Mouse (Mus musculus) hindbrain, embryonic 14.5 days (tissue): ENCODE measurements around the gene Uri1. TPM values are rescaled to one million over a fixed set of nuclear protein-coding genes. Genes with fewer than 3 reads are reported as not detected.

Source experiments
- ATAC-seq: fragments of 200-750 bp; cut with Nextera tagmentation; 2 replicates; pipeline ENCODE4 v1.8.0; 2017; ENCODE audit warnings: moderate number of reproducible peaks, mild to moderate bottlenecking, moderate TSS enrichment, moderate library complexity; ENCODE audit not compliant: low FRiP score
- DNase-seq: peaks from one replicate; pipeline ENCODE4 v3.0.0-alpha.2; 2015; ENCODE audit warnings: low spot score
- H3K27ac ChIP-seq: fragments of 300-500 bp; sonication (generic); 2 replicates; pipeline ENCODE4 v1.5.1; 2014; ENCODE audit warnings: mild to moderate bottlenecking, moderate library complexity
- H3K27me3 ChIP-seq: fragments of 300-500 bp; sonication (generic); 2 replicates; pipeline ENCODE4 v1.6.1; 2014; ENCODE audit warnings: mild to moderate bottlenecking, low read length, mixed read lengths; ENCODE audit not compliant: control insufficient read depth, insufficient read depth
- H3K36me3 ChIP-seq: fragments of 300-500 bp; sonication (generic); replicated peaks from 2 replicates; pipeline ENCODE4 v1.6.1; 2014; ENCODE audit not compliant: control insufficient read depth, insufficient read depth
- H3K4me1 ChIP-seq: fragments of 300-500 bp; sonication (generic); replicated peaks from 2 replicates; pipeline ENCODE4 v1.6.1; 2014; ENCODE audit warnings: antibody characterized with exemption, low read length, mixed read lengths; ENCODE audit not compliant: control insufficient read depth, insufficient read depth
- H3K4me2 ChIP-seq: fragments of 300-500 bp; sonication (generic); replicated peaks from 2 replicates; pipeline ENCODE4 v1.6.1; 2014; ENCODE audit warnings: mild to moderate bottlenecking, moderate library complexity
- H3K4me3 ChIP-seq: fragments of 300-500 bp; sonication (generic); replicated peaks from 2 replicates; pipeline ENCODE4 v1.5.1; 2014; ENCODE audit warnings: mild to moderate bottlenecking, low read length
- H3K9ac ChIP-seq: fragments of 300-500 bp; sonication (generic); 2 replicates; pipeline ENCODE4 v1.6.1; 2014
- H3K9me3 ChIP-seq: fragments of 300-500 bp; sonication (generic); 2 replicates; pipeline ENCODE4 v1.6.1; 2016; ENCODE audit warnings: low read length; ENCODE audit not compliant: control insufficient read depth
- WGBS: fragments of 180-500 bp; shearing (Covaris S2); extraction: QIAGEN DNeasy Blood & Tissue Kit; methylation state at CpG from one replicate; pipeline ENCODE4 v1.1.7; 2014; 5-methylcytosine and 5-hydroxymethylcytosine counted together
- polyA plus RNA-seq: library from polyadenylated mRNA; unstranded; fragments of >200 nt; fragmentation: Nextera tagmentation; extraction: Ambion mirVana; gene quantifications from 2 replicates; pipeline ENCODE4 v1.2.1, GENCODE M21; 2014

Gene Uri1
- polyA plus RNA-seq, 1 experiment from 2014 or later = 34.4 TPM

GRCm38 (mm10) chr7:38019369-38019749, 4.0 kb downstream of the Uri1 start:
- WGBS = under 1% methylated on average over 47 of the region's 49 CpGs
- H3K36me3 ChIP-seq = no peaks in the 10 kb centered on the region
- H3K27ac ChIP-seq = peak overlapping the region; percentile 79
- DNase-seq (peak; percentile 91), ATAC-seq (peak; percentile 94)
- peak overlapping the region; percentile 81 for H3K4me3 ChIP-seq
- no peaks in the 10 kb centered on the region for H3K27me3 ChIP-seq
- peak overlapping the region; percentile 71 for H3K9ac ChIP-seq
- peaks cover 7% of the 10 kb centered on the region for H3K4me1 ChIP-seq
- peak overlapping the region; percentile 57 for H3K4me2 ChIP-seq
- no peaks in the 10 kb centered on the region for H3K9me3 ChIP-seq

GRCm38 (mm10) chr7:38018416-38019368, 4.7 kb downstream of the Uri1 start:
- no peaks in the 10 kb centered on the region for H3K27me3 ChIP-seq
- H3K27ac ChIP-seq = peak overlapping the region; percentile 79
- peak overlapping the region; percentile 81 for H3K4me3 ChIP-seq
- ATAC-seq (peak; percentile 74), DNase-seq (peak; percentile 70)
- under 1% methylated on average over 61 of the region's 67 CpGs for WGBS
- H3K36me3 ChIP-seq = no peaks in the 10 kb centered on the region
- no peaks in the 10 kb centered on the region for H3K9me3 ChIP-seq
- H3K4me1 ChIP-seq = peaks cover 7% of the 10 kb centered on the region
- peak overlapping the region; percentile 71 for H3K9ac ChIP-seq
- peak overlapping the region; percentile 57 for H3K4me2 ChIP-seq

DNA sequence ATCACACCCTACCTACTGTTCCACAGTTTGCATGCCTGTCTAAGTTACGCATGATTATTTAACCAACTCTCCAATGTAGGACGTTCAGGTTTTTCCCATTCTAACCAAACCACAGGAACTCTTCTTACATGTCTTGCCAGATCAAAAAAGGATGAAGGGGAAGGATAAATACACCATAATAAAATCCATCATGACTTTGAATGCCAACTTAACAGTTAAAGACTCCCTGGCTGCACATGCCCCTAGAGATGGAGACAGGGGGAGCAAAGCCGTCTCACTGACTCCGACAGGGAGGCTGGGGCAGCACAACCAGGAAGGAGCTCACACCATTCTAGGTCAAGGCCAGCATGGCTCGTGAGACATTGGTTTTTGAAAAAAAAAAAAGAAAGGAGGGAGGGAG, 8.0 kb downstream of the Uri1 start:
- Histone ChIP-seq H3K4me2 (no peak overlapping the region), H3K9me3 (no peaks in the 10 kb centered on the region), H3K4me1 (peaks cover 7% of the 10 kb centered on the region), H3K27me3 (no peaks in the 10 kb centered on the region), H3K4me3 (no peak overlapping the region), H3K27ac (no peak overlapping the region), H3K9ac (no peak overlapping the region), H3K36me3 (no peaks in the 10 kb centered on the region)
- ATAC-seq = no peak
- WGBS = 74% methylated on average over 5 of the region's 5 CpGs
- DNase-seq = no peak

- Histone ChIP-seq H3K4me1 (peaks cover 7% of the 10 kb centered on the region), H3K9ac (no peak overlapping the region), H3K36me3 (no peaks in the 10 kb centered on the region), H3K27me3 (no peaks in the 10 kb centered on the region), H3K9me3 (no peaks in the 10 kb centered on the region), H3K4me2 (no peak overlapping the region), H3K4me3 (no peak overlapping the region), H3K27ac (no peak overlapping the region)
- 81% methylated on average over 3 of the region's 3 CpGs for WGBS
- ATAC-seq (no peak), DNase-seq (no peak)
Observed at GRCm38 (mm10) chr7:38013946-38014345, 9.4 kb downstream of the Uri1 start.

- Histone ChIP-seq H3K4me3 (no peak overlapping the region), H3K36me3 (no peaks in the 10 kb centered on the region), H3K4me1 (peaks cover 3% of the 10 kb centered on the region), H3K9ac (no peak overlapping the region), H3K27ac (no peak overlapping the region), H3K9me3 (no peaks in the 10 kb centered on the region), H3K4me2 (no peak overlapping the region), H3K27me3 (no peaks in the 10 kb centered on the region)
- ATAC-seq = no peak
- no peak for DNase-seq
- 98% methylated on average over 4 of the region's 4 CpGs for WGBS
Observed at GRCm38 (mm10) chr7:38012811-38013210, 10.5 kb downstream of the Uri1 start.

GRCm38 (mm10) chr7:38008359-38008758, 15.0 kb downstream of the Uri1 start:
- 74% methylated on average over 6 of the region's 6 CpGs for WGBS
- Histone ChIP-seq H3K4me2 (no peak overlapping the region), H3K9me3 (no peaks in the 10 kb centered on the region), H3K4me3 (no peak overlapping the region), H3K27me3 (no peaks in the 10 kb centered on the region), H3K4me1 (no peaks in the 10 kb centered on the region), H3K36me3 (no peaks in the 10 kb centered on the region), H3K27ac (no peak overlapping the region), H3K9ac (no peak overlapping the region)
- ATAC-seq (no peak), DNase-seq (no peak)

- Histone ChIP-seq H3K4me3 (no peak overlapping the region), H3K36me3 (no peaks in the 10 kb centered on the region), H3K4me1 (peaks cover 6% of the 10 kb centered on the region), H3K9ac (no peak overlapping the region), H3K9me3 (no peaks in the 10 kb centered on the region), H3K27ac (no peak overlapping the region), H3K4me2 (no peak overlapping the region), H3K27me3 (no peaks in the 10 kb centered on the region)
- no peak for ATAC-seq
- 93% methylated on average over 2 of the region's 2 CpGs for WGBS
- DNase-seq = no peak
Observed at GRCm38 (mm10) chr7:38002451-38002850, 20.9 kb downstream of the Uri1 start.

- no peak overlapping the region for H3K4me2 ChIP-seq
- DNase-seq = no peak
- no peaks in the 10 kb centered on the region for H3K27me3 ChIP-seq
- no peak overlapping the region for H3K9ac ChIP-seq
- WGBS = 60% methylated on average over 2 of the region's 2 CpGs
- H3K4me3 ChIP-seq = no peak overlapping the region
- peaks cover 10% of the 10 kb centered on the region for H3K4me1 ChIP-seq
- no peak overlapping the region for H3K27ac ChIP-seq
- no peak for ATAC-seq
- H3K9me3 ChIP-seq = no peaks in the 10 kb centered on the region
- H3K36me3 ChIP-seq = no peaks in the 10 kb centered on the region
Observed at GRCm38 (mm10) chr7:37999691-38000090, 23.7 kb downstream of the Uri1 start.

DNA sequence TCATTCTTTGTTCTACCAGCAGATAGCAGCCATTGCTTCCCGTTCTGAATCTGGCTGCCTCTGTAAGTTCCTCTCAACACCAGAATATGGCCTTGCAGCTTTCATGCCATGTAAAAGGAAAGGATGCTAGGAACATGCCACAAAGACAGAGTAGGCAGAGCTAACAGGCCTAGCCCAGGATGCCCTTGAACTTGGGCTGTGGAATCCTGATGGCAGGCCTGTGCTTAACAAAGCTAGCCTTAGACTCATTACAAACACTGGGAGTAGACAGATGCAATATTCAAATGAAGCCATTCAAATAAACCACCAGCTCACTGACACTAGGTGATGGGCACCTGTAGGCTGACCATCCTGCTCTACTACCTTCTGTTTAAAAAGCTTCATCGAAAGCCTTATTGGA, 30.5 kb downstream of the Uri1 start:
- no peak for DNase-seq
- Histone ChIP-seq H3K36me3 (no peaks in the 10 kb centered on the region), H3K9me3 (no peaks in the 10 kb centered on the region), H3K27ac (no peak overlapping the region), H3K9ac (no peak overlapping the region), H3K4me2 (no peak overlapping the region), H3K27me3 (no peaks in the 10 kb centered on the region), H3K4me3 (no peak overlapping the region), H3K4me1 (peaks cover 7% of the 10 kb centered on the region)
- WGBS = 93% methylated on average over 2 of the region's 2 CpGs
- ATAC-seq = no peak
